Mouse (Mus musculus): ENCODE measurements around the gene Fbl. TPM values are rescaled to one million over a fixed set of nuclear protein-coding genes. Genes with fewer than 3 reads are reported as not detected.
"Not testable (repeated sequence)": the region's sequence is repeated elsewhere in the genome, so short reads cannot be mapped to it uniquely, and the experiment has no call there.

Fbl gene
- 90.2 and 93.9 TPM in 2 replicates for polyA plus RNA-seq (2015; fragmentation: Nextera tagmentation; extraction: Ambion mirVana)

DNA sequence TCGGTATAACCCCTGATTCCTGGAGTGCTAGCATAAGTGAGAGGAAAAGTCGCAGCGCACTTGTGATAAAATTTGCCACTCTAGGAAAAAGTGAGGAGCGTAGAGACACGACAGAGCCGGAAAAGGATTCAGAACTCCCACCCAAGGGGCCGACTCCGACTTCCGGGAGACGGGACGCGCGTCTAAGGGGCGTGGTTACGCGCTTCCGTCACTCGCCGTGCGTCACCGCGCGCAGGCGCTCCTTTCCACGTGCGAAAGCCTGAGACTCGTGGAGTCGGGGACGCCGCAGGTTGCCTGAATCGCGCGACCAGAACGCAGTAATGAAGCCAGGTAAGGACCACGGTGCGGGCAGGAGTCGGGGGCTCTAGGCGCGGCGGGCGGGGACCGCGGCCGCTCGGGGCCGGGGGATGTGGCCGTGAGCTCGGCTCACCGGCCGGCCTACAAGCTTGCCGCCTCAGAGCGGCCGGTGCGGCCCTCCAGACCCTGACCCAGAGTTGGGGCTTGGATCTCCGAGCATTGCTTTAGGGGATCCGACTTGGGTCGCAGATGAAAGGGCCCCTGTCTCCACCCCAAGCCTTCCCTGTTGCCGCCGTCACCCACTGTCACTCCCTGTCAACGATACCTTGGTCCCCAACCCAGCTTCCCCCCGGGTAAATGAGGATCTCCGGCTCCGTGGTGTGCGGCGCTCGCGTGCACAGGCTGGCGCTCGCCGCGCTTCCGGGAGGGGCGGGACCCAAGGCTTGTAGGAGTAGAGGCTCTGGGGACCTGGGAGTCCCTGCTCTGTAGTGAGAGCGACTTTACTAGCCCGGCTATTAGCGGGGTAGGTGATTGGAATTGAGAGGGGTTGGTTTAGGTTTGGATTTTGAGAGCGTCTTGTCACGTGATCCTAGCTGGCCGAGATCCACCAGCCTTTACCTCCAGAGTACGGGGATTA is at the start of gene Fbl:
Gene Fbl, plus strand, starts transcription at position 222 of the 934 bp plus-strand sequence.
- Histone ChIP-seq H3K27ac (ENCODE audit: low read length) (peak within 1 kb of the TSS; percentile 92), H3K4me2 (ENCODE audit: low read depth, low read length) (peak within 1 kb of the TSS; percentile 79), H3K9me3 (ENCODE audit: control insufficient read depth, low read length) (no peaks in the 10 kb centered on the region), H3K4me1 (ENCODE audit: control insufficient read depth, insufficient read depth, low read length) (peaks cover 28% of the 10 kb centered on the region), H3K27me3 (replicated peaks; ENCODE audit: control insufficient read depth, insufficient read depth, low read length) (no peaks in the 10 kb centered on the region), H3K36me3 (ENCODE audit: control insufficient read depth, insufficient read depth, low read length) (no peaks in the 10 kb centered on the region), H3K9ac (ENCODE audit: low read depth, low read length) (peak within 1 kb of the TSS; percentile 85), H3K4me3 (ENCODE audit: low read length) (peak within 1 kb of the TSS; percentile 86)
- under 1% methylated on average over 80 of the region's 80 CpGs for WGBS
- peak; percentile 91 for ATAC-seq

DNA sequence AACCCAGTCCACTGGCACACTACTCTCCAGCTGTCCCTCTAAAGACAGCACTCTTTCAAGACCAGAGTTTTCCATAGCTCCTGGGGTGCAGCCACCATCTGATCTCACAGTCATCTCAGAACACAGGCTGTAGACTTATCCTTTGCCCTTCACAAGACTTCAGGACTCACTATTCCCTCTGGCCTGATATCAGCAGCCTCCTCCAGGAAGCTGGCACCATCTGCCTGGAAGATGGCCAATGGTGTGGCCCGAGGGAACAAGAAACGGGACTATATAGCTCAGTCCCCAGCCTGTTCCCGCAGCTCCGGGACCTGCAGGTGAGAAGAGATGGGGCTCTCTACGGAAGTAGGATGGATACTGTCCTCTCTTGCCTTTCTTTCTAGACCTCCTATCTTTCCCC is 40.3 kb upstream of the Fbl start, which contains the start of gene 9530053A07Rik:
Gene 9530053A07Rik, plus strand, starts transcription at position 301 of the 400 bp plus-strand sequence.
- no peak within 1 kb of the TSS for H3K4me3 ChIP-seq (ENCODE audit: low read length)
- H3K36me3 ChIP-seq (ENCODE audit: control insufficient read depth, insufficient read depth, low read length): no peaks in the 10 kb centered on the region
- no peak for ATAC-seq
- H3K9ac ChIP-seq (ENCODE audit: low read depth, low read length): no peak within 1 kb of the TSS
- WGBS: 87% methylated on average over 5 of the region's 5 CpGs
- no peaks in the 10 kb centered on the region for H3K9me3 ChIP-seq (ENCODE audit: control insufficient read depth, low read length)
- H3K27me3 ChIP-seq (replicated peaks; ENCODE audit: control insufficient read depth, insufficient read depth, low read length): no peaks in the 10 kb centered on the region
- H3K4me1 ChIP-seq (ENCODE audit: control insufficient read depth, insufficient read depth, low read length): no peaks in the 10 kb centered on the region
- no peak within 1 kb of the TSS for H3K4me2 ChIP-seq (ENCODE audit: low read depth, low read length)
- no peak within 1 kb of the TSS for H3K27ac ChIP-seq (ENCODE audit: low read length)

GRCm38 (mm10) chr7:28137613-28138012 is 31.9 kb upstream of the Fbl start:
- H3K27ac ChIP-seq (ENCODE audit: low read length): no peak overlapping the region

DNA sequence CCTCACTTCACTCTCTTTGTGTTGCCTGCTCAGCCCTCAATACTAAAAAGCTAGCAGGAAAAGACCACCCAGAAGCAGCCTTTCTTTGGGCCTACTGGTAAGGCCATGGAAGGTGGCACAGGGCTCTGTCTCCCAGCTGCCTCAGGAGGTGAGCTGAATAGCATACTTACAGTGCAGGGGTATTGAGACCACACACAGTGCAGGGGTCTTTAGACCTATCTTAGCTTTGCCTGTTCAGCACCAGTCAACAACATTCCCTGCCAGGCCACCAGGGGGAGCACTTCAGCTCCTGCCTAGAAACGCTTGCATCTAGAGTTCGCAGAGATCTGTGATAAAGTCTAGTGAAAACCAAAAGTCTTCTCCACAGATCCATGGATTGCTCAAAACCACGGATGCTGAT is 21.2 kb upstream of the Fbl start:
- no peak overlapping the region for H3K9ac ChIP-seq (ENCODE audit: low read depth, low read length)
- no peaks in the 10 kb centered on the region for H3K9me3 ChIP-seq (ENCODE audit: control insufficient read depth, low read length)
- no peaks in the 10 kb centered on the region for H3K36me3 ChIP-seq (ENCODE audit: control insufficient read depth, insufficient read depth, low read length)
- H3K4me2 ChIP-seq (ENCODE audit: low read depth, low read length): no peak overlapping the region
- H3K27me3 ChIP-seq (replicated peaks; ENCODE audit: control insufficient read depth, insufficient read depth, low read length): no peaks in the 10 kb centered on the region
- no peaks in the 10 kb centered on the region for H3K4me1 ChIP-seq (ENCODE audit: control insufficient read depth, insufficient read depth, low read length)
- H3K27ac ChIP-seq (ENCODE audit: low read length): no peak overlapping the region
- ATAC-seq: 0 out of 2 replicates have a peak, but pooled peaks have one; percentile 40
- no peak overlapping the region for H3K4me3 ChIP-seq (ENCODE audit: low read length)
- 17% methylated on average over 3 of the region's 3 CpGs for WGBS

More at GRCm38 (mm10) chr7:28137613-28138012, 31.9 kb upstream of the Fbl start:
- Histone ChIP-seq H3K9me3 (ENCODE audit: control insufficient read depth, low read length) (no peaks in the 10 kb centered on the region), H3K9ac (ENCODE audit: low read depth, low read length) (no peak overlapping the region), H3K4me1 (ENCODE audit: control insufficient read depth, insufficient read depth, low read length) (no peaks in the 10 kb centered on the region), H3K4me3 (ENCODE audit: low read length) (no peak overlapping the region), H3K4me2 (ENCODE audit: low read depth, low read length) (no peak overlapping the region), H3K27me3 (replicated peaks; ENCODE audit: control insufficient read depth, insufficient read depth, low read length) (no peaks in the 10 kb centered on the region), H3K36me3 (ENCODE audit: control insufficient read depth, insufficient read depth, low read length) (no peaks in the 10 kb centered on the region)
- 55% methylated on average over 5 of the region's 5 CpGs for WGBS
- no peak for ATAC-seq

DNA sequence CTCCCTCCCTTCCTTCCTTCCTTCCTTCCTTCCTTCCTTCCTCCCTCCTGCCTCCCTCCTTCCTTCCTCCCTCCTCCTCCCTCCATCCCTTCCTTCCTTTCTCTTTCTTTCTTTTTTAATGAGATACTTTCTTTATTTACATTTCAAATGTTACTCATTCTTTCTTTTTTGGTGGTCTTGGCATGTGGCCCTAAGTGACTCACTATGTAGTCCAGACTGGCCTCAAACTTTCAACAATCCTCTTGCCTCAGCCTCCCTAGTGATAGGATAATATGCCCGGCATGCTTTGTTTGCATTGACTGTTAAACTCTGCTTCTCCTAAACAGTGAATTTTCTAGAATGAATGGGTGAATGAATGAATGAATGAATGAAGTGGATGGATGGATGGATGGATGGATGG is 19.7 kb upstream of the Fbl start:
- Histone ChIP-seq H3K9me3 (ENCODE audit: control insufficient read depth, low read length) (no peaks in the 10 kb centered on the region), H3K4me2 (ENCODE audit: low read depth, low read length) (no peak overlapping the region), H3K27ac (ENCODE audit: low read length) (no peak overlapping the region), H3K36me3 (ENCODE audit: control insufficient read depth, insufficient read depth, low read length) (no peaks in the 10 kb centered on the region), H3K4me3 (ENCODE audit: low read length) (no peak overlapping the region), H3K9ac (ENCODE audit: low read depth, low read length) (no peak overlapping the region), H3K4me1 (ENCODE audit: control insufficient read depth, insufficient read depth, low read length) (no peaks in the 10 kb centered on the region), H3K27me3 (replicated peaks; ENCODE audit: control insufficient read depth, insufficient read depth, low read length) (no peaks in the 10 kb centered on the region)
- WGBS: 81% methylated on average over 1 of the region's 1 CpGs
- ATAC-seq: no peak

- Histone ChIP-seq H3K4me2 (ENCODE audit: low read depth, low read length) (no peak overlapping the region), H3K36me3 (ENCODE audit: control insufficient read depth, insufficient read depth, low read length) (no peaks in the 10 kb centered on the region), H3K9me3 (ENCODE audit: control insufficient read depth, low read length) (no peaks in the 10 kb centered on the region), H3K27ac (ENCODE audit: low read length) (no peak overlapping the region), H3K4me1 (ENCODE audit: control insufficient read depth, insufficient read depth, low read length) (no peaks in the 10 kb centered on the region), H3K27me3 (replicated peaks; ENCODE audit: control insufficient read depth, insufficient read depth, low read length) (no peaks in the 10 kb centered on the region), H3K9ac (ENCODE audit: low read depth, low read length) (peak overlapping the region; percentile 6; the same call in 1 of the 2 replicates), H3K4me3 (ENCODE audit: low read length) (no peak overlapping the region)
- WGBS: 14% methylated on average over 13 of the region's 13 CpGs
- ATAC-seq: no peak
These were observed 17.8 kb upstream of the Fbl start for GRCm38 (mm10) chr7:28151584-28152221.

DNA sequence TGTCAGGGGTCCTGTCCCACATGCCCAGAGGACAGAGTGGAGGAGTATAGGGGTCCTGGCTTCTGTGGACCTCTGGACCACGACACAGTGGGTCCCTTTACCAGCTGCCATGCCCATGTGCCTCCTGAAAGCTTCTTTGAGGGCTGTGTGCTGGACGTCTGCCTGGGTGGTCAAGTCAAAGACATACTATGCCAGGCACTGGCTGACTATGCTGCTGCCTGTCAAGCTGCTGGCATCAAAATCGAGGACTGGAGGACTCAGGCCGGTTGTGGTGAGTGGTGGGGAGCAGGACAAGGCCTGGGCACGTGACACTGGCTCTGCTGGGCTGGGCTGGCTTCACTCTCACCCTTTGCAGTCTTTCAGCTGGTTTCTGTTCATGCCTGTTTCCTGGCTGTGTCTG is 15.9 kb upstream of the Fbl start:
- not testable (repeated sequence) for ATAC-seq; H3K27me3 ChIP-seq (replicated peaks; ENCODE audit: control insufficient read depth, insufficient read depth, low read length); H3K4me2 ChIP-seq (ENCODE audit: low read depth, low read length); H3K4me1 ChIP-seq (ENCODE audit: control insufficient read depth, insufficient read depth, low read length); H3K27ac ChIP-seq (ENCODE audit: low read length); H3K9ac ChIP-seq (ENCODE audit: low read depth, low read length); H3K9me3 ChIP-seq (ENCODE audit: control insufficient read depth, low read length); H3K4me3 ChIP-seq (ENCODE audit: low read length); H3K36me3 ChIP-seq (ENCODE audit: control insufficient read depth, insufficient read depth, low read length)
- 51% methylated on average over 4 of the region's 5 CpGs for WGBS

GRCm38 (mm10) chr7:28159292-28159691 is 10.2 kb upstream of the Fbl start:
- Histone ChIP-seq H3K27me3 (replicated peaks; ENCODE audit: control insufficient read depth, insufficient read depth, low read length) (no peaks in the 10 kb centered on the region), H3K9me3 (ENCODE audit: control insufficient read depth, low read length) (no peaks in the 10 kb centered on the region), H3K4me3 (ENCODE audit: low read length) (no peak overlapping the region), H3K36me3 (ENCODE audit: control insufficient read depth, insufficient read depth, low read length) (no peaks in the 10 kb centered on the region), H3K4me2 (ENCODE audit: low read depth, low read length) (no peak overlapping the region), H3K9ac (ENCODE audit: low read depth, low read length) (0 out of 2 replicates have a peak overlapping the region, but pooled peaks have one; percentile 10), H3K4me1 (ENCODE audit: control insufficient read depth, insufficient read depth, low read length) (no peaks in the 10 kb centered on the region), H3K27ac (ENCODE audit: low read length) (no peak overlapping the region)
- 44% methylated on average over 6 of the region's 6 CpGs for WGBS
- no peak for ATAC-seq

DNA sequence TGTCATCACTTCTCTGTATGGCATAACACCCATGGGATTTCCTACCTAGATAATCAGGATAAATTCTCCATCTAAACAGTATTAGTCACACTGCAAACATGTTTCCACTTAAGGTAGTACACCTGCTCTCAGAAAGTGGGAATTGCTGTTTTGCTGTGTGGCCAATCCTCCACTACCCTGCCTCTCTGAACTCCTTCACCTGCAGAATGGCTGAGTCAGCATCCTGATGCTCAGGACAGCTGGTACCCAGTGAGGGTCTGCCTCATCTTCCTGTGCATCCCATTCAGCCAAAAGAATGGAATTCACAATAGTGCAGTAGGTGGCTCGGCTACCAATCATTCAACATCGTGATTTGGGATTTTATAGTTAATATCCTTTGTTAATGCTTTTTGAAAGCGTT is 9.6 kb upstream of the Fbl start:
- no peak for ATAC-seq
- Histone ChIP-seq H3K27me3 (replicated peaks; ENCODE audit: control insufficient read depth, insufficient read depth, low read length) (no peaks in the 10 kb centered on the region), H3K9me3 (ENCODE audit: control insufficient read depth, low read length) (no peaks in the 10 kb centered on the region), H3K4me1 (ENCODE audit: control insufficient read depth, insufficient read depth, low read length) (no peaks in the 10 kb centered on the region), H3K4me3 (ENCODE audit: low read length) (no peak overlapping the region), H3K27ac (ENCODE audit: low read length) (no peak overlapping the region), H3K36me3 (ENCODE audit: control insufficient read depth, insufficient read depth, low read length) (no peaks in the 10 kb centered on the region), H3K9ac (ENCODE audit: low read depth, low read length) (no peak overlapping the region), H3K4me2 (ENCODE audit: low read depth, low read length) (no peak overlapping the region)
- WGBS: 79% methylated on average over 3 of the region's 3 CpGs
